Mouse (Mus musculus) cerebellum, postnatal 4 days (tissue): ENCODE data around the gene Asic2.

Experiments
- DNase-seq, 2 experiments: peaks; one replicate each; pipeline ENCODE4 v3.0.0; 2022; ENCODE audit warnings: low spot score in 2 of 2, mixed read lengths in 1 of 2

Asic2 gene

DNA sequence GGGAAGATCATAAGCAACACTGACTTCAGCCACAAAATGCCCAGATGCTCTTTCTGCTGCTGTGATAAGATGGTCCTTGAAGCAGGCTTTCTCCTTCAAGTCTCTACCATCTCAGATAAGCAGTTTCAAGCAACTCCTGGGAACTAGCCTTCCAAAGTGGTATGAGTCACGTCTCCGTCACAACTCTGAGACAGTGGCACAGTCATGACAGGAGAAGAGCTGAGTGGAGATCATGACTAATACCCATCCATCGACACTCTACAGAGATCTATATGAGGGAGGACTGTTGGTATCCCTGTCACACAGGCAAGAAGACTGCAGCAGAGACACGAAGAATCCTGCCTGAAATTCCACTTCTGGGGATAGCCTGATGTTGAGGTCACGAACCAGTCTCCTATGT lies 1049.9 kb downstream of the Asic2 start:
- DNase-seq, result no peak

DNA sequence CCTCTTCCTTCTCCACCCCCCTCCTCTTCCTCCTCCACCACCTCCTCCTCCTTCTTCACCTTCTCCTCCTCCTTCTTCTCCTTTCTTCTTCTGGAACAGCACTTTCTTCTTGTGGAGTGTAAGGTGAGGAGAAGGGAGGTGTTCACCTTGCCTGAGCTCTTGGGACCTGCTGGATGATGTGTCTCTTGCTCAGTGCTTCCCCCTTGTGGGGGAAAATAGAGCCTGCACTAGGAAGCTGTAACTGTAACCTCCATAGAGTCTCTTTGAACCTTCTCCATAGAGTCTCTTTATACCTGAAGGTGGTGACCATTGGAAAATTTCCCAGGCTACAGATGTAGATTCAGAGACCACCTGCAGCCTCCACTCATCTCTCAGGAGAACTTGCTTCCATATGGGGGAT lies 1050.6 kb downstream of the Asic2 start:
- no peak for DNase-seq

DNA sequence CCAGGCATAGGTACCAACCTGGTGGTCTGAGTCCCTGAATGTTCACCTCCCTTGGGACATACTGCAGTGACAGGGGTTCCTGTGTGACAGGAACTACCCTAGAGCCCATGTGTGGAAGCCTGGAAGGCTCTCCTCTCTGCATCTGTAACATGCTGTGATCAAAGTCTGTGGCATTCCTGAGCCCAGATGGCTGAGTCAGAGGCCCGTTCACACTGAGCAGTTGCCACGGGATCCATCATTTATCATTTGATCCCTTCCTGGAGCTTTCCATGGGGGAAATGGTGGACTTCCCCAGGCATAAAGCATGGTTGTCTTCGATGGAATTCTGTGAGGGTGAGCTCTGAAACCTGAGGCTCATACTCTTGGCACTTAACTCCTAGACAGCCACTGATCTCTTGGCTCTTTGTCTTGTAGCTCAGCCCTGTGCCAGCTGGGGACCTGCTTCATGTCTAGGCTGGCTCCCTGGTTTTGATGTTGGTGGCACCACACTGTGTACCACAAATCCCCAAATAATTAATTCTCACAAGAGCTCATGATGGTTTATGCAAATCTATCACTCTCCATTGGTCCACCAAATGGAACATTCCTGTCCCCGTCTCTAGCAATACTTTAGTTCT lies 1054.7 kb downstream of the Asic2 start:
- no peak for DNase-seq

DNA sequence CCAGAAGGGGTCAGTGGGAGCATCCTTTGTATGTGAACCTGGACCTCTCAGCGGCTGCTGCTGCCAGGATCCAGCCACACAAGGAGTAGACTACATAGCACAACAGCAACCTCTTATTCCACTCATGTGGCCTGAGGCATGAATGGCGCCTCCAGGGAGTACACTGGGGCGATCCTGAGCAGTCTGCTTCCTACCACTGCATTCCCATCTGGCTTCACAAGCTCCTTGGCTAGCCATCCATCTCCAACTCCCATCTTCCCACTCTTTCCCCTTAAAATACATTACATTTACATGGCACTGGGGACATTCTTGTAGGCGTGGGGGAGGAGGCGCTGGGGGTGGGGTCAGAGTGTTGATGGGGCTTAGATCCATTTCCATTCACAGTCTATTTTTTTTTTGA lies 1055.5 kb downstream of the Asic2 start:
- DNase-seq, result no peak

DNA sequence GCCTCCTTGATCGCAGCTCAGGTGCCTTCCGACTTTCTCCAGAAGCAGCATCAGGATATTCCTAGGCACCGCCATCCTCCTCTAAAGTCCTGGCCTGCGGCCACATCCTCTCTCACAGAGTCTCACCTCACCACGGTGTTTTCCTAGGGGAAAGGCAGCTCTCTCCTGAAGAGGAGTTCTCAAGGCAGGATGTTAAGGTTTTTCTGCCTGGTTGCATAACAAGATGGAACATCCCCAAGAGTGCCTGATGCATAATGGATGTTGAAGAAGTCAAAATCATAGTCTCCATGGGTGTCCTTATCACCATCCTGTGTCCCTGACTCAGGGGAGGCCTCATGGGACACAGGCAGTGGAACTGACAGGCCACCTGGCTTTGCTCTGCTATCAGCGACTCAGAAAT lies 1060.4 kb downstream of the Asic2 start:
- DNase-seq, result no peak

DNA sequence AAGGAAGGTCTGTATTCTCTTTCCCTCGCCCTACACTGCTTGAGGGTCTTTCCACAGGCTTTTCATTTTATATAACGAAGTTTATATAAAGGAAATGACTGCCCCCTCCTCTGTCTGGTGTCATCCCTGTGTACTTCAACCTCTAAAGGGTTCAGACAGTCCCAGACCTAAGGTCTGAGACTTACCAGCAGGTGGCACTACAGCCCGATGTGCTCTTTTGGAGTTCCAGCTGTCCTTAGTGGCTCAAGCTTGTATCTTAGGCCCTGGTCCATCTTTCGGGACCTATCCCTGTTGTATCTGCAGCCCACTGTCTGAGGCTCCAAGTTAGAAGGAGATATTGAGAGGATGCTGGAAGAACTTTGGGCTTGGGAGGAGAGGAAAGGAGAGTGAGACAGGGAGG lies 1061.8 kb downstream of the Asic2 start:
- peak; percentile 62 to 78 for DNase-seq

DNA sequence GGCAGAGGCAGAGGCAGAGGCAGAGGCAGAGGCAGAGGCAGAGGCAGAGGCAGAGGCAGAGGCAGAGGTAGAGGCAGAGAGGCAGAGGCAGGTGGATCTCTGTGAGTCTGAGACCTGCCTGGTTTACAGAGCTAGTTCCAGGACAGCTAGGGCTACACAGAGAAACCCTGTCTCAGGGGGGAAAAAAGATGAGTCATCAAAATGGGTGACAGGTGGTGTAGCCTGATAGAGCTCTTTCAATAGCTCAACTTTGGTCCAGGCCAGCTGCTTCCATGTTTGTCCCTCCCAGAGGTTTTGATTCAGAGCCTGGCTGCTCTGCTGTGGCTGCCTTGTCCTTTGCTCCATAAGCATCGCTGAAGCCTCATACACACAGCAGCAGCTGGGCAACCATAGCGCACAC lies 1063.7 kb downstream of the Asic2 start:
- DNase-seq, result no peak

DNA sequence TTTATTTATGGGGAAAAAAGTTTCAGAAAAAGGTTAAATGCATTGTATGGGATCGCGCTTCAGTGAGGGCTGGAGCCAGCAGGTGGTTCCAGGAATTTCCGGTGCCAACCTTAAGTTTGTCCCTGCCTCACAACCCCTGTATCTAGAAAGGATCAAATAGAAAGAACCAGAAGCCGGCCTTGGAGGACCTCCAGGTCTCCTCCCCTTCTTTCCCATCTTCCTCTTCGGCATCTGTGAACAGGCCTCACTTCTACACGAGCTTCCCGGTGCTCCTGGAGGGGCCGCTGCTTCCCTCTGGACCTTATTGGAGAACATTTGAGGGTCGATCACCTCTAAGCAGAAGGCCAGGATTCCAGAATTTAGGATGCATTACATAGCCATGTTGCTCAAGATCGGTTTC lies 1064.8 kb downstream of the Asic2 start:
- DNase-seq, result no peak

DNA sequence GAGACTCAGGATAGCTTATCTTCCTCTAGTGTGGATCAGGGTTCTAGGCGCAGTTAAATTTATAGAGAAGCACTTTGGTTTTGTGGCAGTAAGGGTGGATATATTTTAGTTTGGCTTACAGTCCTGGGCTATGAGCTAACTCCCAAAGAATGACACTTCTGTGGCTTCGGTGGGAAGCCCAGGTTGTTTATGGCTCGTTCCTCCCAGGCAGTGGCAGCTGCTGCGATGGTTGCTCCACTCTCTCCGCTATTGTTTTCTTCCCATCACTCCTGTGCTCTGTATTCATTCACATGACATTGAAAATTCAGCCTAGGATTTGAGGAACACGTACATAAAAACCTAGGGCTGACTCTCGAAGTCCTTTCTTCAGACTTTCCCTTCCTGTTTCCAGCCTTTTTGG lies 1065.6 kb downstream of the Asic2 start:
- no peak for DNase-seq

DNA sequence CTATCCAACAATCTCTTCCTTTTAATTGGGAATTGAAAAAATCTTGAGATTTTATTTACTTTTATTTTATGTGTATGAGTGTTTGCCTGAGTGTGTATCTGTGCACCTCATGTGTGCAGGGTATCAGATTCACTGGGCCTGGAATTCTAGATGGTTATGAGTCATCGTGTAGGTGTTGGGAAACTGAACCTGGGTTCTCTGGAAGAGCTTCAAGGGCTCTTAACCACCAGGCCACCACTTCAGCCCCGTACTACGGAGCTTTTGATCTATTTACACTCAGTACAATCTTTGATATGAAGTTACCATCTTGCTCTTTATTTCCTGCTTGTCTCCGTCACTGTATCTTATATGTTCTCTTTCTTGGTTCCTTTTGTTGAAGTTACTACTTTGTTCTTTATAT lies 1067.7 kb downstream of the Asic2 start:
- DNase-seq, result no peak

DNA sequence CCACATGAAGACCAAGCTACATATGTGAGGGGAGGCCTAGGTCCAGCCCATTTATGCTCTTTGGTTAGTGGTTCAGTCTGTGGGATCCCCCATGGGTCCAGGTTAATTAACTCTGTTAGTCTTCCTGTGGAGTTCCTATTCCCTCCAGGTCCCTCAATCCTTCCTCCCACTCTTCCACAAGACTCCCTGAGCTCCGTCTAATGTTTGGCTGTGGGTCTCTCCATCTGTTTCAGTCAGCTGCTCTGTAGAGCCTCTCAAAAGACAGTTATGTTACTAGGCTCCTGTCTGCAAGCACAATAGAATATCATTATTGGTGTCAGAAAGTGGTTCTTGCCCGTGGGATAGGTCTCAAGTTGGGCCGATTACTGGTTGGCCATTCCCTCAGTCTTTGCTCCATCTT lies 1072.4 kb downstream of the Asic2 start:
- DNase-seq, result no peak

DNA sequence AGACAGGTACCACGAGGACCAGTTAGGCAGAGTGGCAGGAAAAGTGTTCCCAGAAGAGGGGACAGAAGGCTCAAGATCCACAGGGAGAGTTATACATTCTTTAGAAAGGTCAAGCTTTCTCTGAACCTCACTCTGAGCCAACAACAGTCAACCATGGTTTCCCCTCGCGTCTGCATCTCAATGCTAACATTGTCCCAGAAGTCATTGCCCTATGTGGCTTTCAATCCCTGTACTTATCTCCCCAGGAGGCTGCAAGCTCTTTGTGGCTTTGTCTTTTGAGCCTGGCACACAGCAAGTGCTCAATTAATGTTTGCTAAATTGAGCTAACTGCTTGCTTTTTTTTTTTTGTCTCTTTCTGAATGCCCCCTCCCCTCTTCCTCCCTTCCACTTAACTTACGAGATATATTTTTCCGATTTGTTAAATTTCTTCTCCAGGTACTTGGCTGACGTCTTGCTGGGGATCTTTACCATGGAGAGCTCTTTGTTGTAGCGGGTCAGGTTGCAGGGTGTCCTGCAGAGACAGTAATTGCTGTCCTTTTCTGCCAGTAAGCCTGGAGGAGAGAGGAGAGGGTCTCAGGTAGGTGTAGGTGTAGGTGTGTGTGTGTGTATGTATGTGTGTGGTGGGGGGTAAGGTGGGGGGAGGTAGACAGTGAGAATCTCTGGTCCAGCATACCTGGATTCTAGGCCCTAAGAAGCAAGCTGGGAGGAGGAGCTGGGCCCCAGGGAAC lies 1078.8 kb downstream of the Asic2 start:
- no peak for DNase-seq

DNA sequence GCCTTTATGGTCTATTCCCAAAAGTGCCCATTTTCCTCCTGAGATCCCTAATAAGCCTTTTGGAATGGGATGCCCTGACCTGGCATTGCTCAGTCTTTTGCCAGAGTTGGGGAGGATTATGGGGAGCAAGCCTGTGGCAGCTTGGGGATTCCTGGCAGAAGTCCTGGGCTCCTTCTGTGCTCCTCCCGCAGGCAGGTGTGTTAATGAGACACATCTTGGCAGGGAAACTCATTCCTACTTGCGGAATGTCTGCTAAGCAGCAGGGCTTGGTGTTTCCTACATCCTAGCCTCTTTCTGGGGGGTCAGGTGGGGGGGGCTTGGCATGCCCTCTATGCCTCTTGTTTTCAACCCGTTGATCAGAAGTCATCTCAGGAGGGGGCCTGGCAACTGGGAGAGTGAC lies 1081.2 kb downstream of the Asic2 start:
- DNase-seq, result no peak

DNA sequence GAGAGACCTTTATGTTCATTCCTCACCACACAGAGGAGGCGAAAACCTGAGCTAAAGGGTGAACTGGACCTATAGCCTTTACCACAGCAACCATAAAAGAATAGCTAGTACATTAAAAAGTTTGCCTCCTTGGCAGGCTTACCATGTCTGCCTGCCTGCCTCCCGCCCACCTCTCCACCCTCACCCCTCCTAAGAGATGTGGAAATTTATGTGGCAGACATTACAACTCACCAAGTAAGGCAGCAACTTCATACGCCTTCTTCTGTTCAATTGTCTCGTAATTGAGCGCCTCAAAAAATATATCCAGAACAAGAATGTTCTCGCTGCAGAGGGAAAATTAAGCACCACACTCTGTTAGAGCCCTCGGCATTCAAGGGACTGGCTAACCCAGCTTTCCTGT lies 1081.9 kb downstream of the Asic2 start:
- no peak for DNase-seq

DNA sequence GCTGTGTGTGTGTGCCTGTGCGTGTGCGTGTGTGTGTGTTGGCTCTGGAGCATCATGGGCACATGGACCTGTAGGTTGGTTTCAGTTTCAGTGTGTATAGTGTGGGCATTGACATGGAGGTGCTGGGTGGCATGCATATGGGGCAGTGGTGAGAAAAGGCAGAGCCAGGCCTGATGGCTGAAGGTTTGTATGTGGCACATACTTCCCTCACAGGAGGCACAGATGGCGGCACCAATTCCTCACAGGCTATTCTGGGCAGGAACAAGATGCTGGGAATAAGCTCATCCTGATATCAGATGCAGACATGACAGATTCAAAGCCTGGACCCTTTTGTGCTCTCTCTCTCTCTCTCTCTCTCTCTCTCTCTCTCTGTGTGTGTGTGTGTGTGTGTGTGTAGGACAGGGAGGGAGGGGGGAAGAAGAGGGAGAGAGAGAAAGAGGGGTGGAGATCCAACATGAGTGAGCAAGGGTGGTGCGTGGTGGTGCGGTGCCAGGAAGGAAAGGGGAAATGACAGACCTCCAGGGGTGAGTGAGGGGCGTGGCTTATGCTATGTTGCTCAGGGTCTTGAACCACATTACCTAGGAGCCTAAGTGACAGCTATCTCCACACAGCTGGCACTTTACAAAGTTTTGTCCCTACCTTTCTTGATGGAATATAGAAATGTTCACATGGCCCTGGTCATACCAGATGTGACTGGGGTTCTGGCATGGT lies 1083.6 kb downstream of the Asic2 start:
- DNase-seq, result no peak

DNA sequence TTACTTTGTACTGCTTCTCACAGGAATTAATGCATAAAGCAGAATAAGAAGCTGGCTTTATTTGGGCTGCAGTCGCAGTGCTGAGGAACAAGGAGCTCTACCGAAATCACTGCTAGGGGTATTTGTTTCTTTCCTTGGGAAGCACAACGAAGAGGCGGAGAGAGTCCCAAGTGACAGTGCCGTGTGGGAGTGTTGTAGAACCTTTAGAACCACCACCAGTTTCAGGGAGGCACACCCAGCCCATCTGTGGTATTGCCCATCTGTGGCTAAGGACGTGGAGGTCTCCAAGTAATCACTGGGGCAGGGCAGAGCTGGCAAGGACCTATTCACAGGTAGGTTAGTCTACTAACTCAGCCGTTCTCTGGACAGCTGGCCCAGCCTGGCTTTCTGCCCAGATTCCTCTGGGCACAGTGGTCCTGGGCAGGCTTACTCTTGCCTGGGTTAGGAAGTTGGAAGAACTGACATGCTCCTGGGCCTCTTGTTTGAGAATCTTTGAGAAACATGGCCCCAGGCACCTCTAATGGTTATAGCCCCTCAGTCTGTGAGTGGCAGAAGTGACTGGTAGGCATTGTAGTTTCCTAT lies 1085.9 kb downstream of the Asic2 start:
- DNase-seq, result peak in 1 of 2 experiments; percentile 37

DNA sequence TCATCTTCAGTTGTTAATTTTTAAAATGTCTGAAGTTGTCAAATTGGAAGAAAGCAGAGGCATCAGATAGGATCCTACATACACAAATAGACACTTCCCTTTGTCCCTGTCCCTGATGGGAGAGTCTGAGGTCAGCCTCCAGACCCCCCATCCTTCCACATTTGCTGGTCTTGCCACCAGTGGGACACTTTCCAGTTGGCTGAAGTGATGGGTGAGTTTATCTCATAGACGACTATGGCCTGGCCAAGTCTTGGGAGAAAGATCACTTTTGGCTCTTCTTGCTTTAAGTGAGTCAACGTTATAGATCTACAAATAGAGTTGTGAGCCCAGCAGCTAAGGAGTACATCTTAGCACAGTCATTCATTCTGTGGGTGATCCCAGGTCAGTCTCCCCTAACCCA lies 1090.2 kb downstream of the Asic2 start:
- no peak for DNase-seq

DNA sequence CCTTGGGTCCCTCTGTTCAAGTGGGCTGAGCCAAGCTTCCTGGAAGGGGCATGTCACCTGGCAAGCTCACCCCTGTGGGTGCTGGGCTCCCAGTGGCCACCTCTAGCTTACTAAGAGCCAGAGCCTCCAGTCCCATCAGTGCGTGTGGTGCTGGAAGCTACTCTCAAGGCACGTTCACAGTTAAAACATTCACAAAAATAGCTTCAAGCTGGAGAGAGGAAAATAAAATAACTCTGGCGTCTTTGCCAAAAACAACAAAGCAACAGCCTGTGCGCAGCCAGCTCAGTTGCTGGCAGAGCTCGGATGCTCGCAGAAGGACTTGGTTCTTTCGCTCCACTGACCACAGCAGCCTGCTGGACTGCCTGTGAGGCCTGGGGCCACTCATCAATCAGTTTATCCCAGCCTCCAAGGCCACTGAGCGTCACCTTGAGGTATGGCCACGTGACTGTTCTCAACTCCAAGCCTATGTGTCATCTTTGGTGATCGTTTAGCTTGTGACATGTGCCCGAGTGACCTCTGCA lies 1091.1 kb downstream of the Asic2 start:
- peak in 1 of 2 experiments; percentile 63 for DNase-seq

DNA sequence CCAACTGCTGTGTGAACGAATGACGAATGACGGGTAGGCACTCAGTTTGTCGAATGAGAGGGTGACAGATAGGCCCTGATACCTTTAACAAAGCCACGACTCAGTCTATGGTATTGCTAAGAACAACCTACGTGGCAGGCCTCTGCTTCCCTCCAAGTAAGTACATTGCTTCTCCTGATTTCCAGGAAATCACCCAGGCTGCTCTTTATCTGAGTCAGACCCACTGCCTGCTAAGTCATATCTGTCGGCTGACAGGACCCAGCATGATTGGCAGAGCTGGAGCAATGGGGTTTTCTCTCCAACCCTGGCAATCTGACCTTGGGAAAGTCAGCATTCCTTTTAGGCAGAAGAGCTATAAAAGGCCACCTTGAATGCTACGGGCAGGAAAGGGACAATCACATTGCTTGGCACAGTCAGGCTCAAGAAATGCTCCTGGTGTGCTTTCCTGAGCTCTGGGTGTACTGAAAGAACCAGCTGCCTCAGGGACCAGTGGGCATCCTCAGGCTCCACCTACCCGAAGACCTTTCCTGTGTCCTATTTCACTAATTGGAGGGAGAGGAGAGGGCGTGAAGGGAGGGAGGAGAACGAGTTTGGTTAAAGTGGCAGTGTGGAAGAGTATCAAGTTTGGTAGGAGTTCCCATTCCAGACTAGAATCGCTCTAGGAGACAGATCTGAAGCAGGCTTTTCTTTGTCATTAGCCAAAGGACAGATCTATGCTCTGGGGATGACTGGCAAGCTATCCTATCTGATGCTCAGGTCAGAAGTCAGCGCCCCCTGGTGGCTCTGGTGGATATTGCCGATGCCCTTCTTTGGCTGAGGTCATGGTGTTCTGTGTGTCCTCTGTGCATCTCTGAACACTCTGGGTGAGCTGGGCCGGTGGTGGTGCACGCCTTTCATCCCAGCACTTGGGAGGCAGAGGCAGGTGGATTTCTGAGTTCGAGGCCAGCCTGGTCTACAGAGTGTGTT lies 1095.5 kb downstream of the Asic2 start:
- peak; percentile 35 to 68 for DNase-seq

DNA sequence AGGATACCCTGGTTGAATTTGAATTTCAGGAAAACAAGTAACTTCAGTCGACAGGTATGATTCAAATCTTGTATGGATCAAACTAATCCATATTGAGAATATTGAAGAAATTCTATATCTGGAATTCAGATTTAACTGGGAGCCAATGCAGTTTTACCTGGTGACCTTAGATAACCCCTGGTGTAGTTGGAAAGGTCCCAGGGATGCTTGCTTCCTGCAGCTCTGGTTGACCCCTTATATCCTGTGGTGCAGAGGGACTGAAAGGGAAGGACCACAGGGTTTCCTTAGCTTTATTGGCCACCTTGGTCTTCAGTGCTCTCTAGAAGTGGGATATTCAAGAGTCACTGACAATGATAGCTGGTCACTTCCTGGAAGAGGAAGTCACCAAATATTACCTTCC lies 1100.2 kb downstream of the Asic2 start:
- no peak for DNase-seq

DNA sequence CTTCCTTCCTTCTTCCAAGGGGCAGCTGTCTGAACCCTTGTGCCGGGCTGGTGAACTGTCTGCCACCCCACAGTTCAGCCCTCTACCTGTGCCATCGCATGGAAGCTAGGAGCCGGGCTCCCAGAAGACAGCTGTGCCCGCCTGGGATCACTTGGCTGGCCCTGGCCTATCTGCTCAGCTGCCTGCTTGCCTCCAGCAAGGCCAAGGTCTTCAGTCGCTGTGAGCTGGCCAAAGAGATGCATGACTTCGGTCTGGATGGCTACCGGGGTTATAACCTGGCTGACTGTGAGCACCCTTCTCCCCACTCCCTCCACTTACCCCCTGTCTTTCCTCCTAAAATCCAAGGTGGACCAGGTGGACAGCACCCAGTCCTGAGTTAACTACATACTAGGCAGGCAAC lies 1105.3 kb downstream of the Asic2 start:
- DNase-seq, result no peak
